Mouse (Mus musculus) megakaryocyte, embryonic 14.5 days (primary cell): ENCODE measurements around the gene Ralgapa2.

Experiments used
- FLI1 ChIP-seq: IDR thresholded peaks from 2 replicates; pipeline ENCODE4 v1.6.1; 2012; ENCODE audit warnings: low read length, inconsistent platforms, mixed read lengths
- GATA1 ChIP-seq: IDR thresholded peaks from 3 replicates; pipeline ENCODE4 v1.6.1; 2012; ENCODE audit warnings: mixed read lengths, low read length, inconsistent platforms, borderline replicate concordance

DNA sequence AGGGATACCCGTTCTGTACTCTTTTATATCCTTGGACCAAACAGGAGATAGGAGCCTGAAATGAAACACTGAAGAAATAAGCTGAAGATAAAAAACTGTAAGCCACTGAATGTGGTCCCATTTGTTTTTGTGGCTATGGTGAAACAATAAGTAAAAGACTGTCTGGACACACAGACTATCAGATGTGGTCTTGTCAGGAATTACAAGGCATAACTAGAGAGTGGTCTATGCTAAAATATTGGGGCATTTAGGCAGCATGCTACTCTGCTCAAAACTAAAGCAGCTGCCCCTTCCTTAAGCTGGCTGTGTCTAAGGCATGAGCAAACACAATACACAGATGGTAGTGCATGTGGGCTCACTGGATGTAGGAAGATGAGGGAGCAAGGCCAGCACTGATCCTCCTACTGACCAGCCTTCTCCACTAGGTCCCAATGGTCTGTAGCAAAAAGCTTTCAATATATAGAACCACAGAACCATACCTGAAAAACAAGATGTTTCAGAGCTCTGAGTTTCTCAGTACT lies 211.6 kb downstream of the Ralgapa2 start:
- no peak for TF ChIP-seq GATA1
- no peak for TF ChIP-seq FLI1
